Mouse (Mus musculus): ENCODE results near the gene Hnrnpll.
"Not testable (repeated sequence)": the region's sequence is repeated elsewhere in the genome, so short reads cannot be mapped to it uniquely, and the experiment has no call there.

Gene Hnrnpll

GRCm38 (mm10) chr17:80058501-80058900, 3.6 kb downstream of the Hnrnpll start:
- no peak for DNase-seq

GRCm38 (mm10) chr17:80053931-80054734, 8.0 kb downstream of the Hnrnpll start:
- DNase-seq, result no peak

- DNase-seq, result no peak
Measured at GRCm38 (mm10) chr17:80051682-80052081, 10.5 kb downstream of the Hnrnpll start.

GRCm38 (mm10) chr17:80049300-80049699, 12.8 kb downstream of the Hnrnpll start:
- DNase-seq, result not testable (repeated sequence)

- peak; percentile 51 for DNase-seq
Measured at GRCm38 (mm10) chr17:80048230-80048629, 13.9 kb downstream of the Hnrnpll start.

GRCm38 (mm10) chr17:80041739-80042138, 20.4 kb downstream of the Hnrnpll start:
- DNase-seq, result no peak

GRCm38 (mm10) chr17:80028675-80029074, 33.5 kb downstream of the Hnrnpll start:
- no peak for DNase-seq

- no peak for DNase-seq
Measured at GRCm38 (mm10) chr17:80026189-80026936, 35.8 kb downstream of the Hnrnpll start.

- DNase-seq, result no peak
Measured at GRCm38 (mm10) chr17:80022090-80022489, 40.0 kb downstream of the Hnrnpll start.

- DNase-seq, result no peak
Measured at GRCm38 (mm10) chr17:80020495-80020894, 41.6 kb downstream of the Hnrnpll start.

GRCm38 (mm10) chr17:80018976-80019541, 43.1 kb downstream of the Hnrnpll start:
- peak; percentile 40 for DNase-seq

GRCm38 (mm10) chr17:80018239-80018975, 43.7 kb downstream of the Hnrnpll start:
- DNase-seq, result no peak

GRCm38 (mm10) chr17:80017389-80017788, 44.7 kb downstream of the Hnrnpll start:
- DNase-seq, result peak; percentile 67

- DNase-seq, result not testable (repeated sequence)
Measured at GRCm38 (mm10) chr17:80016400-80016799, 45.7 kb downstream of the Hnrnpll start.

GRCm38 (mm10) chr17:80014361-80014809, 47.7 kb downstream of the Hnrnpll start:
- no peak for DNase-seq

- no peak for DNase-seq
Measured at GRCm38 (mm10) chr17:80009926-80010325, 52.2 kb downstream of the Hnrnpll start.

- DNase-seq, result peak; percentile 71
Measured at GRCm38 (mm10) chr17:80008847-80009246, 53.3 kb downstream of the Hnrnpll start.

GRCm38 (mm10) chr17:80004345-80005239, 57.5 kb downstream of the Hnrnpll start:
- DNase-seq, result peak; percentile 76

GRCm38 (mm10) chr17:80003851-80004250, 58.3 kb downstream of the Hnrnpll start:
- not testable (repeated sequence) for DNase-seq

GRCm38 (mm10) chr17:80002385-80002852, 59.7 kb downstream of the Hnrnpll start:
- DNase-seq, result no peak

GRCm38 (mm10) chr17:79999631-80000030, 62.5 kb downstream of the Hnrnpll start:
- DNase-seq, result no peak

GRCm38 (mm10) chr17:79998986-79999385, 63.1 kb downstream of the Hnrnpll start:
- no peak for DNase-seq

All from right cerebral cortex, postnatal 4 days (tissue).